Mouse (Mus musculus) skeletal muscle tissue, adult 2 months (tissue): Measurements from ENCODE around the gene Cab39.
"Not testable (repeated sequence)": the region's sequence is repeated elsewhere in the genome, so short reads cannot be mapped to it uniquely, and the experiment has no call there.

Experiments
- DNase-seq: peaks from one replicate; pipeline ENCODE4 v3.0.0-alpha.2; 2012; ENCODE audit warnings: low read depth, low spot score

Cab39 gene

GRCm38 (mm10) chr1:85790565-85790964 lies 2.7 kb upstream of the Cab39 start:
- DNase-seq: no peak

GRCm38 (mm10) chr1:85791476-85791875 lies 1.8 kb upstream of the Cab39 start:
- DNase-seq: no peak

DNA sequence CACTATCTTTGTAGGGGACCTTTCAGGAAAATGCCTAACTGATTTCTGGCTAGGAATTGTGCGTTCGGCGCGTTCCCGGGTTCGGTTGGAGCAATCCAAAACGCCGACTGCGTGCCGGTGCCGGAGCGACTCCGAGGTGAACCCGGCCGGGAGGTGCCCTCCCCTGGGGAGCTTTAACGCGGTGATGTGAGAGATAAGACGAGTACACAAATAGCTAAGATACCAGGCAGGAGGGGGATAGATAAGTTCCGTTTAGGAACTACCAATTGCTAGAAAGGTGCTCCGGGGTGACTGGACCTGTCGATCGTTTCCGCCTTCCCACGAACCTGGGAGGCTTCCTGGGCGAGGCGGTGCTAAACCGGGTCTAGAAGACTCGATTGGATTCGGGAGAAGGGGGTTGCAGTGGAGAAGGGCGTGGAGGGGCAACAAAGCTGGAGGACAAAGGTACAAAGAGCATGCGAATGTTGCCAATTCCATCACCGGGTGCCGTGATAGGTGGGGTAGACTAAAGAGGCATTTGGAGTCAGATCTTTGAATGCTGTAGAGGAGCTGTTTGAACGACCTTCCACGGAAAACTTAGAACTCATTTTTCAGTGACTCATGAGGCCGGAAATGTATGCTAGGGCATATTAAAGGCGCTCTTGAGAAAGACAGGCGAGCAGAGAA lies 998 bp downstream of the Cab39 start:
- no peak for DNase-seq

DNA sequence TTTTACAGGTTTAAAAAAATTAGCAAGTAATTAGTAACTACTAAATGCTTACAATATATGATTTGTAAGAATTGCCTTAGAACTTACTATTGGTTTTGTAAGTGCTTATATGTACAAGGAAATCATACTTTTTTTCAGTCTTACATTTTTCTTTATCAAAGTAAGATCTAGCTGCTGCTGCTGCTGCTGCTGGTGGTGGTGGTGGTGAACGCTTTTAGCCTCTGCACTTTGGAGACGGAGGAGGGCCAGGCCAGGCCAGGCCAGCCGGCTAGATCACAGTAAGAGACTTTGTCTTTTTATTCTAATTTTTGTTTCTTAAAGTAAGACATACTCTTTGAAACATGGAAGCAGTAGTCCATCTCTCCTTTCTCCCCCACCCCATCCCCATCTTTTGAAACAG lies 2.0 kb downstream of the Cab39 start:
- no peak for DNase-seq

DNA sequence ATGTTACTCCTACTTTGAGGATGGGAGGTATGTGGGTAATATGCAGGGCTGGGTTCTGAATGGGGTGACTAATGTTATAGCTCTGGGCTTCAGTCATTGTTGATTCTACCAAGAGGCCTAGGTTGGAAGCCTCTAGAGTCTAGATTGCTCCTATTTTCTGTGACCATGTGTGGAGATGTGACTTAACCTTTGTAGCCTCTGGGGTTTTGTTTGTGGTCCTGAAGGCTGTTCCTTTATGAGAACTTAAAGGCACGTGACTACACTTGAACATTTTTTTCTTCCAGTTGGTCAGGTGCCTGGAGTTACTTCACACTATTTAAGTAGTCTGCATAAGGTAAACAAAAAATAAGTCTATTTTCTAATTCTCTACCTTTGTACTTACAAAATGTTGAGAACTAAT lies 6.5 kb downstream of the Cab39 start:
- no peak for DNase-seq

GRCm38 (mm10) chr1:85802517-85802916 lies 9.3 kb downstream of the Cab39 start:
- no peak for DNase-seq

DNA sequence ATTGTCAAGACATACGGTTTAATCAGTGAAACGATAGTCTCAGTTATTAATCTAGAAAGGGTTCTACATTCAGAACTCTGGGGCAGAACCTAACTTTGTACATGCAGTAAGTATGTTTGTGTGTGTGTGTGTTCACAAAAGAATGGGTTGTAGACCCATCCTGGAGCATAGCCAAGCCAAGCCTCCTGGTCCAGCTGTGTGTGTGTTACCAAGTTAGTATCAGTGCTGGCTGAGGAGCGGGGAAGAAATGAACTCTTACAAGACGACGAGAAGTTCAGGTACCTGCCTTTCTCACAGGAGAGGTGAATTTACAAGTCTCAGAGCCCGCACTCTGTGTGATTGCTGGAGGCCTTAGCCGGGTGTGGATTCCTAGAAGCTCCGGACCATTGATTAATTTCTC lies 11.3 kb downstream of the Cab39 start:
- DNase-seq: no peak

- DNase-seq: no peak
Measured at GRCm38 (mm10) chr1:85809256-85809655, 16.0 kb downstream of the Cab39 start.

- no peak for DNase-seq
Measured at GRCm38 (mm10) chr1:85810343-85810742, 17.1 kb downstream of the Cab39 start.

- no peak for DNase-seq
Measured at GRCm38 (mm10) chr1:85810787-85811186, 17.5 kb downstream of the Cab39 start.

GRCm38 (mm10) chr1:85814213-85814612 lies 21.0 kb downstream of the Cab39 start:
- not testable (repeated sequence) for DNase-seq

DNA sequence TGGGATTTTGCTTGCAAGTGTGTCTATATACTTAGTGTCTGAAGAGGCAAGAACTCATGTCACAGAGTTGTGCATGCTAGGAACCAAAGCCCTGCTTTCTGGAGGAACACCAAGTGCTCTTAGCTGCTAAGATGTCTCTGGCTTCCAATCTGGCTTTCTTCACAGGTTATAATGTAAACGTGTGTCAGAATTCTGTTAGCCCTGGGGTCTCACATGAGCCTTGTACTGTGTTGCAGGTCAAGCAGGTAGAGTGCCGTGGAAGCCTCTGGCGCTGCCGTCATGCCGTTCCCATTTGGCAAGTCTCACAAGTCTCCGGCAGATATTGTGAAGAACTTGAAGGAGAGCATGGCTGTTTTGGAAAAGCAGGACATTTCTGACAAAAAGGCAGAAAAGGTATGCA lies 24.9 kb downstream of the Cab39 start:
- no peak for DNase-seq

DNA sequence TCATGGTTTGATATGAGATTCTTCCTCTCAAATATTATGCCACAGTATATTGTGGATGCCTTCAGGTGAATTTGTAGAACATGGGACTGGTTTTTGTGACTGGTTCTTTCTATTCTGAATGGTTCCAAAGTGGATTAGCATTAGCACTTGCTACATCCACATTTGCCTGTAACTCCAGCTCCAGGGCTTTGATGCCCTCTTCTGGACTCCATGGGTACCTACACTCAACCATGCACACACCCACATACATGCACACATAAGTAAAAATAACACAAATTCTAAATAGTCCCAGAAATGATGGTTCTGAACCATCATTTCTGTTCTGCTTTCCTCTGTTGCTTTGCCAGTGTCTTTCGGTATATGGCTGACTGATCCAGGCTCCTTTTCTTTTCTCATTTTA lies 26.5 kb downstream of the Cab39 start:
- no peak for DNase-seq

DNA sequence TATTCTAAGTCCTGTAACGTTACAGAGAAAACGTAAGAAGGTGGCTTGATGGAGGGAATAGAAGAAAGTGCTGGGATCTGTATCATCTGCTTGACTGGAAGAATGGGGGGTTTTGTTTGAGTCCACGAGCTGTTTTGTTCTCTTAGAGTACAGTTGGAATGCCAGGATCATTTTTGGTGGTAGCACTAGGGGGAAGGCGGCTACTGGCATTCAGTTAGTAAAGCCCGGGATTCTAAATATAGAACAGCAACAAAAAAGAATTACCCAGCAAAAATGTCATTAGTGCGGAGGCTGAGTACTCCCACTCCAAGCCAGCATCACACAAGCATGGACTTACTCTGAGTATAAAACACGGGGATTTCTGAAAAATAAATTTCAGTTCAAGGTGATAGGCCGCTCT lies 29.0 kb downstream of the Cab39 start:
- DNase-seq: no peak

DNA sequence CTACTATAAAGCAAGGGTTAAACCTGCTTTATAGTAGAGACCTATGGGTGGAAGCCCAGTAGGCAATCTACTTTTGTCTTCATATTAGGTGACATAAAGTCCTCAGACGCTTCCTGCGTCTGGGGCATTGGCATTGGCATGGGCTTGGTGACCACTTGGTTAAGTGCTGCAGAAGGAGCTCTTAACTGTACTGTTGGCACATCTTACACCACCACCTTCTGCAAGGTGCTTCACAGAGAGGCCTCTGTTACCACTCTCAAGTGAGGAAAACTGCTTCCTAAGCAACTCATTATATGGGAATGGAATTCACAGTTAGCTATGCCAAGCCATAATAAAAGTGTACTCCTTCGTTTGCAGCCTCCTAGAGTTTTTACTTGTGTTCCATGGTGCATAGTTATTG lies 31.7 kb downstream of the Cab39 start:
- no peak for DNase-seq

GRCm38 (mm10) chr1:85827166-85827565 lies 33.9 kb downstream of the Cab39 start:
- DNase-seq: peak; percentile 95

GRCm38 (mm10) chr1:85829016-85829415 lies 35.8 kb downstream of the Cab39 start:
- peak; percentile 57 for DNase-seq

GRCm38 (mm10) chr1:85838056-85838455 lies 44.8 kb downstream of the Cab39 start:
- peak; percentile 38 for DNase-seq

- no peak for DNase-seq
Measured at GRCm38 (mm10) chr1:85839356-85839755, 46.1 kb downstream of the Cab39 start.

- DNase-seq: no peak
Measured at GRCm38 (mm10) chr1:85839790-85840189, 46.5 kb downstream of the Cab39 start.

DNA sequence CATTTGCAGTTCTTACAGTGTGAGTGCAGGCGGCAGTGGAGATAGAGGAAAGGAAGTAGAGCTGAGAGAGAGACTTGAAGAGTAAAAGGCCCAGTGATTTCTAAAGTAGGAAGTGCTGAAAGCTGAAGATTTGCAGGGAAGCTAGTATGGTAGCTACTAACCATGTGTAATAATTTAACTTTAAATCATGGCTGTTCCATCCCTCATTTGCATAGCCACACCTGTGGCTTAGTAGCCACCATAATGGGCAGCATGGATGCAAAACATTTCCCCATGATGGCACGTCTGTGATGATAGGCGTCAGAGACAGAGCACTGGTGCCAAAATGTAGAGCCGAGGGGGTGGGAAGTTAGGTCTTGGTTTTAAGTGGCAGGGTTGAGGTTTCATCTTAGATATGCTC lies 47.2 kb downstream of the Cab39 start:
- no peak for DNase-seq

- DNase-seq: no peak
Measured at GRCm38 (mm10) chr1:85842251-85842650, 49.0 kb downstream of the Cab39 start.

GRCm38 (mm10) chr1:85843291-85843863 lies 50.1 kb downstream of the Cab39 start:
- no peak for DNase-seq

DNA sequence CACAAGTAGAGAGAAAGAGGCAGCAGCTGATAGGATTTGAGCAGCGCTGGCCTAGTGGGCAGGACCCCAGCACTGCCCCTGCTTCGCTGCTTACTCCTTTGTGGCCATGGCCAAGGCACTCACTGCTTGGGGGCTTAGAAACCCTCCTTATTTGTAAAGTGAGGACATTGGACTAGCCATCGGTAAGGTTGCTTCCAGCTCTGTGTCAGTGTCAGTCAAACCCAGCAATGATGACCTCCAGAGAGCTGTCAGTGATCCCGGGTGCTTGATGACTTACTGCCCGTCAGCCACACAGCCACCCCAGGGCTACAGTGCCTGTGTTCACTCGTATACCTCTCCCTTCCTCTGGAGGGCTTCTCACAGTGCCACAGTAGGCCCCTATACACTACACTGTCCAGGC lies 51.7 kb downstream of the Cab39 start:
- no peak for DNase-seq
